Mouse (Mus musculus): ENCODE measurements at regions not wholly inside any gene's neighbourhood (a gene's known extent, or its start where the extent isn't known, plus 50 kb on each side); places are given as distances from the start of the nearest gene placed in this dataset.
A peak's percentile ranks its signal among the peaks of the same experiment; 100 is the strongest.

DNA sequence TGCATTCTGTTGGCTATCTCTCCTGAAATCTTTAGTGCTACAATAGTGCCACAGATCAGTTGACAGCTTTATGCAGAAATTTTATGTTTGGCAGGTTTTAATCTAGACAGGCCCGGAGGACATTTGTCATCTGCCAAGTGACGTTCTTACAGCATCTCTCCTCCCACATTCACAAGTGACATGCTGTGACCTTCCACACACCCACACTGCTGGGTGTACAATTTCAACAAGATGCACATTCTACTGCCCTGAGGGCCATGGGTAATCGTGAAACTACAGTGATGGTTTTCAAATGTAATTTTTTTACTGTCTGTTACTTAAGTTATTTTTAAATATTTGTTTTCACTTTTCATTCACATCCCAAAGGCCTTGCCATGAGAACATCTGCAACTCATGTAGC is 639.2 kb upstream of the Gm11114 start:
- DNase-seq: peak; percentile 4

DNA sequence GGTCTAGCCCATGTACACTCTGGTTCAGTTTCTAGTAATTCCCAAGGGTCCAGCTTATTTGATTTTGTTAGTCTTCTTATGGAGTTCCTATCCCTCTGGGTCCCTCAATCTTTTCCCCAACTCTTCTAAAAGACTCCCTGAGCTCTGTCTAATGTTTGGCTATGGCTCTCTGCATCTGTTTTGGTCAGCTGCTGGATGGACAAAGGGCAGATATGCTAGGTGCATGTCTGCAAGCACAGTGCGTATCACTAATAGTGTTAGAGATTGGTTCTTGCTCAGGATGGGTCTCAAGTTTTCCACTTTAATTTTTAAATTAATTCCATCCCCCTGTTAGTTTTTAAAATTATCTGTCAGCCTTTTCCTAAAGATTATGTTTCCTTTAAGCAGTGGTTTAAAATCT is 634.2 kb upstream of the Gm11114 start:
- DNase-seq: no peak

DNA sequence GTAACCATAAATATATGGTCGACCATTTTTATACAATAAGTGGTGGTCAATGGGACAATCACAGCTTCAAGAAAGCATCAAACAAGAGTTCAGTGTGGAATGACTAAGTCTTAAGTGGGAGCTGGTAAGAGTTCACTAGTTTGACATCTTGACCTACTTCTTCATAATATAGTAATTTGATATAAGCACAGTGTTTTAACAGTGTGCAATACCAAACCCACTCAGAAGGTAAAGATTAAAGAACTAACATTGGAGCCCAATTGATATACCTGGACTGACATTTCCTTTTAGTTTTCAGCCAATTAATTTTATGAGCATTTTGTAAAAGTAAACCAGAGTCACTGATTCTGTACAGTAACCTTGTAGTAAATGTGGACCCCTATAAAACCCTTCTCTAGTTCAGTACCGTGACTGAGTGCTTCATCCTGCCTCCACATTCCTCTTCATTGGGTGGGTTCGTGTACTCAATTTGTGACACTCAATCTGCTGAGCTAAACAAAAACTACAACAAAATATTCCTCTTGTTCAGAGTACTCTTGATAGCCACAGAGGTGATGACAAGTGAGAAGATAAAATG is 593.9 kb upstream of the Gm11114 start:
- DNase-seq: no peak

DNA sequence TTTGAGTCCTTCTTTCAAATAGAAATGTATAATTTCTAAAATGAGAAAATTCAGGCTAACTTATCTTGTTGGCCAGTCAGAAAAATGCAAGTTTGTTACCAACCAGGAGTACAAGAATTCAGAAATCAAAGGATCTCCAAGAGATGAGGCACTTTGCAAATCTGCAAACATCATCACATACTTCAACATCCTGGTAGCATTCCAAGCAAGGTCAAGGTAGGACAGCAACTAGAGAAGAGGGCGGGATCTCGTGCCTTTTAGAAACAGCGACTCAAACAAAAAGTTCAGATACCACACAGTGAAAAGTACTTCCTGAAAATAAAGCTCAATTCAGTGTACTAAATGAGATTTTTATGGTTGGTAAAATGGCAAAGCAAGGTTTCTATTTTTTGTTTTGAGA is 593.2 kb upstream of the Gm11114 start:
- DNase-seq: no peak

DNA sequence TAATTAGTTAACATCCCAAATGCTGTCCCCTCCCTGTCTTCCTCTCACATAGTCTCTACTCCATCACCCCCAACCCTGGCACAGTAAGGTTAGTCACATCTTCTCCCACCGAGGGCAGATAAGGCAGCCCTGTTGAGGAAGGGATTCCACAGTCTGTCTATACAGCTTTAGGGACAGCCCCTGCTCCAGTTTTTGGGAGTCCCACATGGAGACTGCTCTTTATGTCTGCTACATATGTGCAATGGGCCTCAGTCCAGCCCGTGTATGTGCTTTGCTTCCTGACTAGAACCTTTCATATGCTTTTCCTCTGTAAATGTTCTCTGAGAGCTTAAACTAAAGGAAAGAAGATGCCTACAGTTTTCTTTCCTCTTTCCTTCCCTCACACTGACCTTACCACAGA is 592.1 kb upstream of the Gm11114 start:
- DNase-seq: no peak

DNA sequence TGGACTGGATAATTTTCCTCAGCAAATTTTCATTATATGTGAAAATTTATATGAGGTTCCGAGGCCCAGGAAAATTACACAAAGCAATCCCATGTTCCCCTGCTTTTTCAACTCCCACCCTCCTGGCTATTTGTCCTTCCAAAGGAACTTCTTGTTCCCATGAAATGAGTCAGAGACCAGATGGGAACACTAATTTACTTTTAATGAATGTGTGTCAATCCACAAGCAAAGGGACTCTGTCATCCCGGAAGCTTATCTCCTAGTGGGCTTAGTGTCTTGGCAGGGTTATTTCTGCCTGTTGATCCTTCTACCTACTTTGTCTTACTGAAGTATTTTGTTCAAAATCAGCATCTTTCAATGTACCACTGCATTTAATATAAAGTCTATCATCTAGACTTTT is 573.3 kb upstream of the Gm11114 start:
- DNase-seq: no peak

DNA sequence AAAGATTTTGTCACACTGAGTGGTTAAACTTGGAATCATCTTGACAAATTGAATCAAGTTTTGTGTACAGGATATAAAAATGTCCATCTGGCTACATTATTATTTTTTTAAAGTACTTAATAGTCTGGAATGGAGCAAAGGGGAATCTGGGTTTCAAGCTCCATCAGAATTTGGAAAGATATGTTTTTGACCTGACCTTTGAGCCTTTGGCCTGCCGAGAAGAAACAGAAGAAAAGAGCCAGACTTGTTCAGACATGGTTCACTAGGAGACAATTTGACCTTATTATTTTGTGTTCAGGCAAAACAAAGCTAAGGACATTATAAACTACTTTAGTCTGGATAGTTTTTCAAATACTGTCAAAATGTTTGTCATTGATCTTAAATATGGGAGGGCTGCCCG is 572.2 kb upstream of the Gm11114 start:
- DNase-seq: no peak

DNA sequence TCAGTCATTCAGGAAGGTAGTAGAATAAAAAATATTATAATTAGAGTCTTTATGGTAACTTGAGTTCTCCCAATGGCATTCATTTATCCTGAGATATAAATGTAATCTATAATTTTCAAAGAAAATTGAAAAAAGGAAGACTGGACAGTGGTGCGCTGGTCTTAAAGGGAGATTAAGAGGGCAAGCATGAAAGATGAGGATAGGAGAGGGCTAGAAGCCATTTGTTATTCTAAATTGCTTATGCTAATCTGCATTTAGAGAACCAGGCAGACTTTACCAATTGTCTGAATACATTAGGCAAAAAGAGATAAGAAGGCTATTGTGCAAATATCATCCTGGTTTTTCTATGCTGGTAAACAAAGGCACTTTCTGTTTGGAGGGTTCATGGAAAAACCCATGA is 558.2 kb upstream of the Gm11114 start:
- no peak for DNase-seq

DNA sequence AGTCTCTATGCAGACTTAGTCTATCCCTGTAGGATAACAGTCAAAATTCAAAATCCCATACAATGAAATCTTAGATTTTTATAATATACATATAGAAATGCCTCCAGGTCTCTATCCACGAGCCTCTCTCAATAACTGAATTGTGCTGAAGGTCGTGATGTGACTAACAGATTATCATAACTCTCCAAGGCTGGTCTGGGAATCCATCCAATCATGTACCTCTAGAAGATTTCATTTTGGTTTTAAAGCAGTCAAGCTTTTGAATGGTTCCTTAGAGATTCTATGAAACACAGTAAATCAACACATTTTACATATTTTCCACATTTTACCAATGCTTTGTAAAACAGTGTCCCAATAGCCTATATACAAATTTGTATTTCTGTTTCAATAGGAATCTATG is 557.7 kb upstream of the Gm11114 start:
- DNase-seq: no peak

DNA sequence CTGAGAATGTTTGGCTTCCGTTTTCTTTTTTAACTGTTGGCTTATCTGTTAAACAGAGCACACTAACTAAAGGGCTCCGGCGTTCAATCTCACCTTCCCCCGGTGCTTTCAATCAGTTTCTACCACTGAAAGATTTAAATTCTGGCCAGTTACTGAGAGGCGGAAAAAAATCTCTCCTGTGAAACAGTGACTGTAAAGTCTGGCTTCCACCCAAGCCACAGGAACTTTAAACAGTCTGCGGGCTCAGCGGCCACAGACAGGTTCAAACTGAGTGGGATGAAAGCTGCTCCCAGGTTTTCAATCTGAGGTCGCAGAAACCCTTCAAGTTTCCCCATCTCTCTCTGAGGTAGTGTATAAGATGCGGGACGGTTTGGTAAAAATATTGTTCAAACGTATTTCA is 538.2 kb upstream of the Gm11114 start:
- no peak for DNase-seq

DNA sequence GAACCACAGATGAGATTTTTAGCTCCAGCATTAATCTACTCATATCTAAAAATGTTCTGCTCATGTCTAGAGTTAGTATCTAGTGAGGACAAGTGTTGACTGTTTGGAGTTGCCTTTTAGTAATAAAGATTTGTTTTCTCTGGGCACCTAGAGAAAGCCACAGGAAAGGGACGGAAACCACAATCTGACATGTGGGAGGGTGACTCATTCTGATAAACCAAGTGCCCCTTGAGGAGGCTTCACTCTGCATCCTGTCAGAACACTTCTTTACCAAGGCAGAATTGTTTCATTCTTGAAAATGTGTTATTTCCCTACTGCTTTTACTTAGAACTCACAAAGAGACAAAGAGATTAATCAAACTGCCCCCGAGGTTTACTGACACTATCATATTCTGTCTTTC is 537.4 kb upstream of the Gm11114 start:
- DNase-seq: no peak

DNA sequence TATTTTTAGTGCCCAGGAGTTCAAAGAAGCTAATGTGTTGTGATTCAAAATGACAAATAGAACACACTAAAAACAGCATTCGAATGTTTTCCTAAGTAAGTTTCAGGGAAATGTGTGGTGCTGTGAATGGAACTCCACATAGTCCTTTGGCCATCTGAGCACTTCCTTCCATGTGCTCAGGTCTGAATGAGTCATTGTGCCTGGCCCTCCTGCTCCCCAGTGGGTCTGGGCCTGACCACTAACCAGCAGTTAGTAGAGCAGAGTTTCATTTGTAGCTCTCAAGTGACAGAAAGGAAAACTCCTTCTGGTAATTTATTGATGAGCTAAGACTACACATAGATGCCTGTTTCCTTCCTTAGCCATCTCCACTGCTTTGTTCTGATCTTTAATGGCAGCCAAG is 533.4 kb upstream of the Gm11114 start:
- no peak for DNase-seq

DNA sequence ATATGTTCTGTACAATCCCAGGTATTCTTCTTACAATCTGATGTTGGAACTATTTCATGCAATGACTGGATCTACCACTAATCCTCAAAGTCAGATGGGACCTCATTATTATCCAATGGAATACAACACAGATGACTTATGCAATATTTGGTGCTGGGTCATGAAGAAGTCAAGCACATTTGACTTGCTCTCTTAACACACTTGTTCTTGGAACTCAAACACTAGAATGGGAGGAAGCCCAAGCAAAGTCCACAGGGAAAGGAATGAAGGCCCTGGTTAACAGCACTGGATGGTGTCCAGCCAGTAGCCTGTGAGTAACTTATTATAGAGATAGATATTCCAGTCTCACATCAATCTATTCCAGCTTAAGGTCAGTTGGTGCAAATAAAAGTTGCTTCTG is 486.8 kb upstream of the Gm11114 start:
- DNase-seq: no peak

DNA sequence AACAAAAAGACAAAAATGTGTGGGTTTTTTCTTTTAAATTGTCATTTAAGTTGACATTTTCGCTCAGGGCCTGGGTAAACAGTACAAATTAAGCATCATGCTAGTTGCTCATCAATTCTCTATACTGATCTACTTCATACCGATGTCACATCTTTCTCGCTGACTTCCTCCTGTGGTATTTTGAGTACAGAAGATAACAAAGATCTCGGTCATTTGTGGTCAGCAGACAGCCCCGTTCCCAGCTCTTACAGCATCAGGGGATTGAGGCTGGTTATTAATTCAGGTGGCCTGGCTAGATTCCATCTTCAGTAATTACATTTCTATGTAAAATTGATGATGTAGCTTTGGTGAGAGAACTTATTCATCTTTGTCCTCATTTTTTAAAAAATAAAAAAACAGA is 483.6 kb upstream of the Gm11114 start:
- no peak for DNase-seq

DNA sequence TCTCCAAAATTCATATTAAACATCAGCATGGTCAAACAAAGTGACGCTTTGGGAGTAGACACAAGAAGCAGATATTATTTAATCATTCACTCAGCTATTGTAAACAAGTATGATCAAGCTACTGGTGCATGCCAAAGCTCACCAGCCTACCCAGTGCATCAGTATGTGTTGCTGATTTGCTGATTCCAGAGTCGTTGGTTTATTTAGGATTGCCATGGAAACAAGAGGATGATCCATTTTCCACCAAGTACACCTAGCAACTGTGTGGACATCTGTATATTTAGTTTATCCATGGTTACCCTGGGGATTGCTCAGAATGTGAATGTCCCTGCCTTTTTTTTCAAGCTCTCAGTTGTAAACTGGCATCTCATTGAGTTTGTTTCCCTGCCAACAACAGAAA is 481.9 kb upstream of the Gm11114 start:
- DNase-seq: peak; percentile 3

DNA sequence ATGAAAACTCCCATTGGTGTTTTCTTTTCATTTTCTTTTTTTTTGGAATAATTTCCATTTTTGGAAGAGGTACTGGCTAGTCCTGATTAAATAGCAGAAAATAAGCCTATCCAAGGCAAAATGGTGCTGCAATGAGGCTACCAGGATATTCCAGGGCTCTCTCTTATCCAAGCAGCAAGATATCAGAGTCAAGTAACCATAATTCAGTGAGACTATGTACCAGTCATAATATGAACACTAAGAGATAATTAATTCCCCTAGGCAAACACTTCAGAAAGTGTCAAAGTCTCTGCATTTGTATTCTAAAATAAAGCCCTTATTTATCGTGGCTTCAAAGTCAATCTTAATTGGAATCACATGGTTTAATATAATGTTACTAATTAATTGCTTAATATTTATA is 475.1 kb upstream of the Gm11114 start:
- no peak for DNase-seq

DNA sequence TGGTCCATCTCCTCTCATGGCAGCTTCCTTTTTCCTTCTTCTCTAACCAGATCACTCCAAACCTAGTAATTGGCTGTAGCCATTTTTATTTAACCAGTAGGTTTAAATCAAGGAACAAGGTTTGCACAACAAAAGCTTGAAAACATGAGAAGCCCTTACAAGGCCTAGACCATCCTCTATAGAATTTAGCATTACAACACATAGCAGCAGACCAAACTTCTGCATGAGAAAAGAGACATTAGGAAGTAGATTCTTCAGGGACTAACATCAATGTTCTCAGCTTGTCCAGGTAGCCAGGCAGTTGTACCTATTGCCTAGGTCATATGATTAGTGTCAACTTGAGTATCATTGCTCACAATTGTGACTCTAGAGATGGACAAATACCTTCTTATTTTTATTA is 468.6 kb upstream of the Gm11114 start:
- DNase-seq: no peak

DNA sequence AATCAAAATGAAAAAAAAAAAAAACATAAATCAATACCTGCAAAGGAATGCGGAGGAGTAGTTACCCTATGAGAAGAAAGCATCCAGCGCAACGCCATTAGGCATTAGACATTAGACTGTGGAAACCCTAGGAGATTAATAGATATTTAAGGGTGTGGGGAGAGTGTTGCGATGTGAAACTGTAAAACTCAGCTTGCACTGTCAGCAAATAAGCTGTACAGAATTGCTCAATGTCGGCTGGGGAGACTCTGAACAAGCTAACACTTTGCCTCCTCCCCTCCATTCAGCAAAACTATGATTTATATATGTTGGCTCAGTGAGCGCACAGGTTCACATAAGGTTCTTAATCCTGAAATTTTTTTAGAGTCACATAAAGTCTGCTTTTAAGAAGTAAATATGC is 451.0 kb upstream of the Gm11114 start:
- DNase-seq: no peak

DNA sequence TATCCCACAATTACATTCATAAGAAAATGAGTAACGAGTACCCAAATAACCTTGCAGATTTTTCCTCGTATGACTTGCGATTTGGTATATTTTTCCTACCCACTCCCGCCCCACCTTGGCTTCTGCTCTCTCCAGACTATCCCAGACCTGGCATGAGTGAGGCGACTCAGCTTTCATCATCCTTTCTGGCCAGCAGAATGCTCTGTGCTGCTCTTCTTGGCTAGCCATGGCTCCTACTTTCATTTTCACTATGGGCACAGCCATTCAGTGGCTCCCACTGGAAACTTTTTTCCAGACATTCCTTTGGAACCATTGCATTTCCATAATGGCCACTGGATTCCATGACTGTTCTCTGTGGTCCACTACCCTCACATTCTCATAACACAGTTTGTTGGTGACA is 449.1 kb upstream of the Gm11114 start:
- no peak for DNase-seq

DNA sequence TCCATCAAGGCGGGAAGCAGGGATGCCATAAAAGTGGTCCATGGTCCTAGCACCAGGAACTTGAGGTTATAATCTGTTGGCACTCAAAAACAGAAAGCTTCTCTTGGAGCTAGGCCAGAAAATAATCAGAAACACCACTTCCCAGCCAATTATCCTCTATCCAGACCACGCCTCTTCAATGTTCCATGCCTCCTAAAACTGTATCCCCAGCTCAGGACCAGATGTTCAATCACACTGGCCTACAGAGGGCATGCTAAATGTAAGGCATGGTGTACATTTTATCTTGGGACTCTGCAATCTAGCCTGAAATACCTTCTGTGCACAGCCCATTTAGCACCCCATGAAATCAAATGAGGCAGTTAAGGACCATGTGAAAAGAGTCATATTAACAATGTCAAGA is 418.4 kb upstream of the Gm11114 start:
- DNase-seq: no peak

DNA sequence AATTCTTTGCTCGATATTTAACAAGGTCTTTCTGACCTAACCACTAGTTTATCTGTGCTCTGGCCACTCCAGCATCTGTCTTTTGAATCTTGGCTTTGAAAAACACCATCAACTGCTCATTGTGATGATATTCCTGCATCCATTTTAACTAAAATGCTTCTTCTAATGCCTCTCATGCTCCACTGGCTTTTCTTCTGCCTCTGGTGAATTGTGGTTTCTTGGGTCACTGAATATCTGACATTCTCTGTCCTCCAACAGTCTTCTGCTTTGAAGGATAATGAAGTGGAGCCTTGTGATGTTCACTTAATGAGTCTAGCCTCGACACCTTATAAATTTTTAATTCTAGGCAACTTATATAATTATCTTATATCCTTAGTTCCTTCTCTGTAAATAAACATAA is 416.5 kb upstream of the Gm11114 start:
- DNase-seq: no peak

DNA sequence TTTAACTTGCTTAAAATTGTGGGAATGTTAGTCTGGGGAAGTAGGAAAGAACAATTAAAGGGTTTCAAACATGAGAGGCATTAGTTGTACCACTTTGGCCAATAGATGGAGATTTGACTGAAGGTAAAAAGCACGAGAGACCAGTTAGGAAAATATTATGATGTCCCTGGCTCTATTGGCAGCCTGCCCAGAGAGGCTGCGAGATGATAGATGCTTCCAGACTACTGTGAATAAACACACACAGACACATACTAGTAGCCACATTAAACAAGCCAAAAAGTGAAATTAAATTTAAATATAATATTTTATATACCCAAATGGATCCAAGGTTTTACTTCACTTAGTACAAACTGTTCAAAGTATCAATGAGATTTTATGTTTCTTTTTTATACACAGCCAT is 411.9 kb upstream of the Gm11114 start:
- DNase-seq: no peak

DNA sequence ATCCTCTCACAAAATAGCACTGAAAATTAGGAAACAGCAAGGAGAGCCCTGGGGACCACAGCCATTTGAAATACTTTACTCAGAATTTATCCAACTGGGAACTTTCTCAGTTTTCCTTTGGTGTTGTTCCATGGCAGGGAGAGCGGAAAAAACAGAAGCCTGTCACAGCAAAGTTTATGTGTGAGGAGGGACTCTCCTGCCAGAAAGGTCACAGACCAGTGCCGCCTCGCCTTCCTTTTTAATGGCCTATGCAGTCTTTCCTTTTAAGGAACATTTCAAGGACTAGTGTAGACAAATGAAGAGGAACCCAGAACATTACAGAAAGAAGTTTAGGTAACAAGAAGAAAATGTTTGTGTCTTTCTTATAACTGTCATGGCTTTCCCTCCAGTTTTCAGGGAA is 406.3 kb upstream of the Gm11114 start:
- DNase-seq: no peak

DNA sequence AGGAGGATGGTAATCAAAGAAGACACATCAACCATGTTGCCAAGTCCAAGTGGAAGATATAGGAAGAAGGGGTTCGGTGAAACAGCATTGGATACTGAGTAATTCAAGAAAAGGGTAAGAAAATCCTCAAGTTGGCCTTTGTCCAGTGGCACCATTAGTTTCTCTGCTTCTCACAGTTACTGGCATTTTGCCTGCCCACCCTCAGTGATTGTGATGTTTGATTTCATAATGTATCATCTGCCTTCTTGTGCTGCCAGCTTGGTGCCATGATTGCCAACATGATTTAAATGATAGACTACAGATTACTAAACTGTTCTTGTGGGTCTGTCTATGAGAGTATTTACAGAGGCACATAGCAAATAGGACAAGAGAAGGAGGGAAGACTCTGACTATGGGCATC is 399.3 kb upstream of the Gm11114 start:
- peak; percentile 79 for DNase-seq

DNA sequence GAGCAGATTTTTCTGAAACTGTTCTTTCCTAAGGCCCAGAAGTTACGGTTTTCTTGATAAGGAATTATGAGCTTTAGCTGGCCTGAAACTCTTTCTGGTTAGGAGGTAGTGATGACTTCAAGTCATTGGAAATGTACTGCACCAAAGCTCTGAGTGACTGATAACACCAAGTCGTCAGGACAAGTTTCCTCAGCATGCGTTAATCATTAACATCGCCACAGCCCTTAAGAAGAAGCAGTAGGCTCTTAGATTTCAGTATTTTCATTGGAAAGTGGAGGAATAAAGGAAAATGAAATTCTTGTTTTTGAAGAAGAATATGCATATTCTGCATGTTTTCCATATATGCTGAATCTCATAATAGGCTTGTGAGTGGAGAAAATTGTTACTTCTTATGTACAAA is 390.3 kb upstream of the Gm11114 start:
- DNase-seq: no peak

DNA sequence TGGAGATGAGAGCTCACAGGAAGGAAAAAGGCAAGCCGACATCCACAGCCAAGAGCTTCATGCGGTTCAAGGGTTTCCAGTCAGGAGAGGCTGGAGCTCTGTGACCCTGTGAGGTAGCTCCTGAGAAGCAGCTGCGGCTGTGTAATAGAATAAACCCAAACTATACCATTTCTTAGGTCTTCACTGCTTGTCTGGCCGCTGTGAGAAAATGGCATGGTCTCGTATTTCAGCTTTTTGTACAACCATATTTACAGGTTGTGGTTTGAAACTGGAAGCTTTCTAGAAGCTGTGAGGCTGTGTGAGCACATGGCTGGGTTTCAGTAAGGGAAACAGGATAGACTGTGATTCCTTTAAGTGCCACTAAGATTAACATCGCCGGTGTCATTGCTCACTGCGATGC is 388.6 kb upstream of the Gm11114 start:
- DNase-seq: no peak

Measured in layer of hippocampus, adult 9-11 months (tissue).